Mouse (Mus musculus): ENCODE results near the gene Vpreb2.
"Not testable (repeated sequence)": the region's sequence is repeated elsewhere in the genome, so short reads cannot be mapped to it uniquely, and the experiment has no call there.

Gene Vpreb2

DNA sequence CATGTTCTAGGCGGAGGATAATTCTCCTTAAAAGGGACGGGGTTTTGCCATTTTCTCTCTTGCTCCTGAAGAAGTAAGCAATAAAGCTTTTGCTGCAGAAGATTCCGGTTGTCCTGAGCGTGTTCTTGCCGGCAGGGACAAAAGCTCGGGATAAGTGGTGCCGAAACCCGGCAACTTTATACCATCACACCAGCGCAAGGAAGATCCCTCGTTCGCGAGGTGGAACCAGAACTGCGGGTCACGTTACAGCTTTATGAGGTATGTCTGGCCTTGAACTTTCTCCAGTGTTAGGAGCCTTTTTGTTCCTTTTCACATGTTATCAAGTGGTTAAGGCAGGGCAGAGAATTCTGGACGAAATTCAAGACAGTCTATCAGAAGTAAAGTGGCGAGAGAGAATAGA, 12.1 kb downstream of the Vpreb2 start:
- not testable (repeated sequence) for DNase-seq (ENCODE audit: low spot score)

DNA sequence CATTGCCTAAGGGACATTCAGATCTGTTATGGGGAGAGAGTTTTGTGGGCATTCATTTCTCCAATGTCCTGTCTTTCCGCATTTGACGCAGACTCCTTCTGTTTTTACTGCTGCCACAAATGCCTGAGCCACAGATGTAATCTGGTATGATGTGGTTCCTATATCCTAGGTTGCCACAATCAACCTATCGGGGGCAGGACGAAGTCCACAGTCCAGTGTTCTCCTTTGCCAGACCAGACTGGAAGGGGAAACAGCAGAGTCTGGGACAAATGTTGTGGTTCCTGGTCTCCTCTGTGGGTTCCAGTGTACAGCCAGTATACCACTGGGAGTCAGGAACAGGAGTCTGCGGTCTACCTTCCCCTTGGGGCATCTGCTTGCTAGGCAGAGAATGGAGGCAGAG, 19.4 kb downstream of the Vpreb2 start:
- DNase-seq (ENCODE audit: low spot score) = no peak

DNA sequence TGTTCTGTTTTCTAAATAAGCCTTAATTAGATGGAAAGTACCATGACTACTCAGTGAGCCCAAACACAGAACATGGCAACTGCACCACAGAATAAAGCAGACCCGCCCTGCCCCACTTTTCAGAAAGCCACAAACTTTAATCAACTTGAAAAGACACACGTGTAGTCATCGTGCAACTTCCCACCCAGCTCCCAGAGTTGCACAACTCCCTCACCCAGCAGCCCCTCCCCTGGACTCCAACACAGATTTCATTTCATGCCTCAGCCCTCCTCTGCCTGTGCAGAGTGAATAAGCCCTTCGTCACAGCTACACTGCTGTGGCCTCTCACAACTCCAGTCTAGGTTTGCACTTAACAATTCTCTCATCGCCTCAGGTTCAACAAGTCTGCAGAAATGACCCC, 24.4 kb downstream of the Vpreb2 start:
- no peak for DNase-seq (ENCODE audit: low spot score)

DNA sequence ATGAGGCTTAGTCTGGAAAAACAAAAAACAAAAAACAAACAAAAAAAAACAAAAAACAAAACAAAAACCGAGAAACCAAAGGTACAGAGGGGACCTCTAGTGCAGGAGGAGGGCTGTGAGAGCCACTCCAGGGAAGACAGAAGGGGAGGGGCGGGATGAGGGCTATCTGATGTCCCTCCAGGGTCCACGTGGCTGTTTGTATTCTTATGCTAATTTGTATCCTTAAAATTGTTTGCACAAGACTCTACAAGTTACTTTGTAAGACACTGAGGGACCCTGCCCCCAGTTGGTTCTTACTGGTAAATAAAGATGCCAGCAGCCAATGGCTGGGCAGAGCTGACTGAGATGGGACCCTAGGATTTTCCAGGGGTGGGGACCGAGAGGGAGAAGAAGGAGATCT, 26.9 kb downstream of the Vpreb2 start:
- DNase-seq (ENCODE audit: low spot score) = no peak

DNA sequence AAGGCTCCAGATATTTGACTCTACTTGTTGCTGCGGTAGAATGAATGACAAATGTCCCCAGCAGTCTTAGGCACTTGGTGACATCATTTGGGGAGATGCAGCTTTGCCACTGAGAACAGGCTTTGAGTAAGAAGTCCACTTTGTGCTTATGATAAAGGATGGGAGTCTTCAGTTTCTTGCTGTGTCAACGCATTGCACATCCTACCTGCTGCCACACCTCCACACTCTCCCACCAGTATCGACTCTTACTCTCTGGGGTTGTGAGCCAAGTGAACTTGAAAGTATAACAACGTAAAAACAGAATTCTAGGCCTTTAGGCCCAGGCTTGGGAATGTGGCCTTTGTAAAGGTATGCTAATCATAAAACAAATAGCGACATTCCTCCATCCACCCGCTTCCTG, 30.9 kb downstream of the Vpreb2 start:
- DNase-seq (ENCODE audit: low spot score) = no peak

DNA sequence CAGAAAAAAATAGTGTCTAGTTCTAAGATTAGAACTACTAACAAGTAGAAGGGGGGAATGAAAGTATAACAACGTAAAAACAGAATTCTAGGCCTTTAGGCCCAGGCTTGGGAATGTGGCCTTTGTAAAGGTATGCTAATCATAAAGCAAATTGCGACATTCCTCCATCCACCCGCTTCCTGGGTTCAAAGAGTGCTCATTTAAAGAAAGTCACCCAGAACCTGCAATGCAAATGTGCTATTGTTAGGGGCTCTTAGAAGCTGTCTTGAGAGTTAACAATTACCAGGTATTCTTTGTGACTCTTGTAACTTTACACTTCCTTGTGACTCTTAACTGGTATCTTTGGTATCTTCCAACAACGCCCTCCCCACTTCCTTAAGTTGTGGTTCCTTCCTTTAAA, 36.3 kb downstream of the Vpreb2 start:
- not testable (repeated sequence) for DNase-seq (ENCODE audit: low spot score)

GRCm38 (mm10) chr16:18022780-18023557, 42.7 kb downstream of the Vpreb2 start:
- no peak for DNase-seq (ENCODE audit: low spot score)

DNA sequence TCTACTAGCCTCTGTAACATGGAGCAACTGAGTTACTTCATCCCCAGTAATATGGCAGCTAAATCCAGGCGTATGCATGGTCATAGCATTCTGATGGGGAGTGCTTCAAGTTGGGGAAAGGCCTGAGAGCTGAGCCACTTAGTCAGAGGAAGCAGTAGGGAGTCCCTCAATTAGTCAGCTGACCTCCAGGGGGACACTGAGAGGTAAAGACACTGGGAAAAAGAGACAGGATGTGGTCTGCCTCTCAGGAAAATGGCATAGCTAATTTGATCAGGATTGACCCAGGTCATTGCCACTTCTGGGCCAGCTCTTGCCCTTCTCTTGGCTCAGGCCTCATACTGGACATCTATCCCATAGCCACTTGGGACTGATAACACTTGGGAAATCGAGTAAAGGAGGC, 47.1 kb downstream of the Vpreb2 start:
- no peak for DNase-seq (ENCODE audit: low spot score)
